Mouse (Mus musculus): ENCODE results near the gene Gga3. TPM values are rescaled to one million over a fixed set of nuclear protein-coding genes. Genes with fewer than 3 reads are reported as not detected.
"Not testable (repeated sequence)": the region's sequence is repeated elsewhere in the genome, so short reads cannot be mapped to it uniquely, and the experiment has no call there.

Gga3 gene
- 18.1 and 20.9 TPM in 2 replicates for polyA plus RNA-seq (2015; fragmentation: Nextera tagmentation; extraction: Ambion mirVana)

- no peaks in the 10 kb centered on the region for H3K27me3 ChIP-seq
- under 1% methylated on average over 86 of the region's 93 CpGs for WGBS
These were observed at the start of gene Gga3, which contains the start of gene Mrps7 for GRCm38 (mm10) chr11:115603476-115604303. TSS of gene Gga3 (minus strand) at chr11:115604051. TSS of gene Mrps7 (plus strand) at chr11:115603925.

GRCm38 (mm10) chr11:115653194-115653593, 49.3 kb upstream of the Gga3 start:
- Histone ChIP-seq H3K4me2 (replicated peaks) (no peak overlapping the region), H3K27me3 (no peaks in the 10 kb centered on the region), H3K4me1 (no peaks in the 10 kb centered on the region), H3K27ac (no peak overlapping the region; the same call in 1 of the 2 replicates), H3K36me3 (peaks cover 57% of the 10 kb centered on the region), H3K9me3 (no peaks in the 10 kb centered on the region), H3K4me3 (no peak overlapping the region), H3K9ac (no peak overlapping the region)
- 85% methylated on average over 3 of the region's 3 CpGs for WGBS
- no peak for ATAC-seq (ENCODE audit: low FRiP score, low read depth)

More at GRCm38 (mm10) chr11:115603476-115604303, at the start of gene Gga3, which contains the start of gene Mrps7:
- no peaks in the 10 kb centered on the region for H3K9me3 ChIP-seq
- H3K4me3 ChIP-seq: peak within 1 kb of the TSS; percentile 98
- peaks cover 32% of the 10 kb centered on the region for H3K4me1 ChIP-seq
- peak within 1 kb of the TSS; percentile 83 for H3K27ac ChIP-seq
- peak; percentile 97 for ATAC-seq (ENCODE audit: low FRiP score, low read depth)
- peaks cover 52% of the 10 kb centered on the region for H3K36me3 ChIP-seq
- peak within 1 kb of the TSS; percentile 97 for H3K4me2 ChIP-seq (replicated peaks)
- peak within 1 kb of the TSS; percentile 97 for H3K9ac ChIP-seq

- Histone ChIP-seq H3K27me3 (no peaks in the 10 kb centered on the region), H3K36me3 (peaks cover 65% of the 10 kb centered on the region), H3K27ac (no peak overlapping the region), H3K9me3 (no peaks in the 10 kb centered on the region), H3K4me1 (peaks cover 4% of the 10 kb centered on the region; the same call in 1 of the 2 replicates), H3K4me3 (no peak overlapping the region), H3K9ac (no peak overlapping the region), H3K4me2 (replicated peaks) (no peak overlapping the region)
- ATAC-seq (ENCODE audit: low FRiP score, low read depth): no peak
- WGBS: 75% methylated on average over 3 of the region's 3 CpGs
These were observed 47.8 kb upstream of the Gga3 start for GRCm38 (mm10) chr11:115651680-115652079.

- Histone ChIP-seq H3K27me3 (no peaks in the 10 kb centered on the region), H3K9ac (0 out of 2 replicates have a peak overlapping the region, but pooled peaks have one; percentile 19), H3K4me2 (replicated peaks) (no peak overlapping the region), H3K36me3 (peaks cover 71% of the 10 kb centered on the region), H3K9me3 (no peaks in the 10 kb centered on the region), H3K4me1 (peaks cover 4% of the 10 kb centered on the region; the same call in 1 of the 2 replicates), H3K27ac (peak overlapping the region; percentile 1; the same call in 1 of the 2 replicates), H3K4me3 (no peak overlapping the region)
- WGBS: 77% methylated on average over 10 of the region's 10 CpGs
- no peak for ATAC-seq (ENCODE audit: low FRiP score, low read depth)
These were observed 45.9 kb upstream of the Gga3 start for GRCm38 (mm10) chr11:115649706-115650105.

- WGBS: 45% methylated on average over 6 of the region's 6 CpGs
- Histone ChIP-seq H3K9ac (no peak overlapping the region), H3K4me2 (replicated peaks) (no peak overlapping the region), H3K4me3 (no peak overlapping the region), H3K36me3 (peaks cover 72% of the 10 kb centered on the region), H3K9me3 (no peaks in the 10 kb centered on the region), H3K27me3 (no peaks in the 10 kb centered on the region), H3K27ac (no peak overlapping the region), H3K4me1 (peaks cover 4% of the 10 kb centered on the region; the same call in 1 of the 2 replicates)
- no peak for ATAC-seq (ENCODE audit: low FRiP score, low read depth)
These were observed 43.6 kb upstream of the Gga3 start for GRCm38 (mm10) chr11:115647459-115647858.

GRCm38 (mm10) chr11:115646439-115646838, 42.6 kb upstream of the Gga3 start:
- no peak overlapping the region for H3K27ac ChIP-seq
- 92% methylated on average over 9 of the region's 9 CpGs for WGBS
- no peak overlapping the region for H3K4me3 ChIP-seq
- no peaks in the 10 kb centered on the region for H3K9me3 ChIP-seq
- no peaks in the 10 kb centered on the region for H3K27me3 ChIP-seq
- H3K36me3 ChIP-seq: peaks cover 69% of the 10 kb centered on the region
- no peak overlapping the region for H3K4me2 ChIP-seq (replicated peaks)
- H3K4me1 ChIP-seq: peaks cover 4% of the 10 kb centered on the region; the same call in 1 of the 2 replicates
- no peak for ATAC-seq (ENCODE audit: low FRiP score, low read depth)
- H3K9ac ChIP-seq: no peak overlapping the region

- H3K9ac ChIP-seq; H3K4me1 ChIP-seq; H3K9me3 ChIP-seq; H3K4me3 ChIP-seq; H3K4me2 ChIP-seq (replicated peaks); H3K27me3 ChIP-seq; ATAC-seq (ENCODE audit: low FRiP score, low read depth); H3K27ac ChIP-seq: not testable (repeated sequence)
- peaks cover 62% of the 10 kb centered on the region for H3K36me3 ChIP-seq
- WGBS: 87% methylated on average over 14 of the region's 14 CpGs
These were observed 41.6 kb upstream of the Gga3 start for GRCm38 (mm10) chr11:115645498-115645897.

GRCm38 (mm10) chr11:115644308-115644707, 40.5 kb upstream of the Gga3 start:
- 94% methylated on average over 13 of the region's 13 CpGs for WGBS

GRCm38 (mm10) chr11:115643265-115643664, 39.4 kb upstream of the Gga3 start:
- H3K36me3 ChIP-seq: peaks cover 41% of the 10 kb centered on the region

More at GRCm38 (mm10) chr11:115644308-115644707, 40.5 kb upstream of the Gga3 start:
- Histone ChIP-seq H3K4me3 (no peak overlapping the region), H3K9me3 (no peaks in the 10 kb centered on the region), H3K4me2 (replicated peaks) (no peak overlapping the region), H3K4me1 (peaks cover 4% of the 10 kb centered on the region; the same call in 1 of the 2 replicates), H3K27ac (no peak overlapping the region), H3K27me3 (no peaks in the 10 kb centered on the region), H3K9ac (no peak overlapping the region; the same call in 1 of the 2 replicates), H3K36me3 (peaks cover 52% of the 10 kb centered on the region)
- ATAC-seq (ENCODE audit: low FRiP score, low read depth): no peak

GRCm38 (mm10) chr11:115642705-115643104, 38.9 kb upstream of the Gga3 start:
- Histone ChIP-seq H3K27ac (no peak overlapping the region), H3K4me1 (peaks cover under 1% of the 10 kb centered on the region; the same call in 1 of the 2 replicates), H3K9ac (no peak overlapping the region), H3K36me3 (peaks cover 36% of the 10 kb centered on the region), H3K4me3 (no peak overlapping the region), H3K27me3 (no peaks in the 10 kb centered on the region), H3K4me2 (replicated peaks) (no peak overlapping the region), H3K9me3 (no peaks in the 10 kb centered on the region)
- no peak for ATAC-seq (ENCODE audit: low FRiP score, low read depth)
- 98% methylated on average over 2 of the region's 2 CpGs for WGBS

More at GRCm38 (mm10) chr11:115643265-115643664, 39.4 kb upstream of the Gga3 start:
- H3K9me3 ChIP-seq: no peaks in the 10 kb centered on the region
- ATAC-seq (ENCODE audit: low FRiP score, low read depth): no peak
- no peak overlapping the region for H3K9ac ChIP-seq
- WGBS: 68% methylated on average over 10 of the region's 10 CpGs
- H3K4me3 ChIP-seq: no peak overlapping the region
- no peaks in the 10 kb centered on the region for H3K27me3 ChIP-seq
- no peak overlapping the region for H3K27ac ChIP-seq
- H3K4me1 ChIP-seq: peaks cover 4% of the 10 kb centered on the region; the same call in 1 of the 2 replicates
- no peak overlapping the region for H3K4me2 ChIP-seq (replicated peaks)

GRCm38 (mm10) chr11:115641664-115642036, 37.8 kb upstream of the Gga3 start:
- no peak overlapping the region for H3K27ac ChIP-seq
- H3K9ac ChIP-seq: no peak overlapping the region
- H3K4me2 ChIP-seq (replicated peaks): no peak overlapping the region
- H3K27me3 ChIP-seq: no peaks in the 10 kb centered on the region
- ATAC-seq (ENCODE audit: low FRiP score, low read depth): no peak
- WGBS: 92% methylated on average over 4 of the region's 4 CpGs
- H3K36me3 ChIP-seq: peaks cover 32% of the 10 kb centered on the region
- H3K9me3 ChIP-seq: no peaks in the 10 kb centered on the region
- no peak overlapping the region for H3K4me3 ChIP-seq
- no peaks in the 10 kb centered on the region for H3K4me1 ChIP-seq

- 60% methylated on average over 14 of the region's 14 CpGs for WGBS
- no peak overlapping the region for H3K9ac ChIP-seq
- no peak for ATAC-seq (ENCODE audit: low FRiP score, low read depth)
- no peaks in the 10 kb centered on the region for H3K27me3 ChIP-seq
- no peak overlapping the region for H3K4me2 ChIP-seq (replicated peaks)
- H3K27ac ChIP-seq: no peak overlapping the region
- no peak overlapping the region for H3K4me3 ChIP-seq
- H3K9me3 ChIP-seq: no peaks in the 10 kb centered on the region
- peaks cover 26% of the 10 kb centered on the region for H3K36me3 ChIP-seq
- H3K4me1 ChIP-seq: no peaks in the 10 kb centered on the region
These were observed 37.3 kb upstream of the Gga3 start for GRCm38 (mm10) chr11:115640978-115641663.

Data from limb, embryonic 13.5 days (tissue).